Mouse (Mus musculus): ENCODE data around the gene Nsa2. TPM values are rescaled to one million over a fixed set of nuclear protein-coding genes. Genes with fewer than 3 reads are reported as not detected.

Gene Nsa2
- polyA plus RNA-seq, 1 experiment: 10.1 TPM

- TF ChIP-seq GATA1 (IDR thresholded peaks at IDR 0.05; ENCODE audit: low read length): no peak
Measured at GRCm38 (mm10) chr13:97095726-97096125, 42.0 kb downstream of the Nsa2 start.

- TF ChIP-seq GATA1 (IDR thresholded peaks at IDR 0.05; ENCODE audit: low read length): no peak
Measured at GRCm38 (mm10) chr13:97088183-97088582, 49.6 kb downstream of the Nsa2 start.

GRCm38 (mm10) chr13:97087421-97087820 is 50.3 kb downstream of the Nsa2 start:
- no peak for TF ChIP-seq GATA1 (IDR thresholded peaks at IDR 0.05; ENCODE audit: low read length)

- TF ChIP-seq GATA1 (IDR thresholded peaks at IDR 0.05; ENCODE audit: low read length): no peak
Measured at GRCm38 (mm10) chr13:97086316-97086715, 51.4 kb downstream of the Nsa2 start.

- TF ChIP-seq GATA1 (IDR thresholded peaks at IDR 0.05; ENCODE audit: low read length): no peak
Measured at GRCm38 (mm10) chr13:97082432-97082831, 55.3 kb downstream of the Nsa2 start.

- no peak for TF ChIP-seq GATA1 (IDR thresholded peaks at IDR 0.05; ENCODE audit: low read length)
Measured at GRCm38 (mm10) chr13:97080615-97081014, 57.1 kb downstream of the Nsa2 start.

- TF ChIP-seq GATA1 (IDR thresholded peaks at IDR 0.05; ENCODE audit: low read length): no peak
Measured at GRCm38 (mm10) chr13:97080201-97080600, 57.5 kb downstream of the Nsa2 start.

Other genes starting within 250 kb of the Nsa2 start
- not detected in 2 replicates for gene Gcnt4, start 213.2 kb downstream of the Nsa2 start, polyA plus RNA-seq (2012)
- not detected in 2 replicates for gene 1700029F12Rik, start 103.6 kb downstream of the Nsa2 start, polyA plus RNA-seq (2012)
- gene Fam169a, start 70.7 kb downstream of the Nsa2 start, polyA plus RNA-seq (2012): not detected in 2 replicates
- not detected in 2 replicates for gene Gm6169, start 38.7 kb downstream of the Nsa2 start, polyA plus RNA-seq (2012)
- gene Gfm2, start within 50 bp of the Nsa2 start, polyA plus RNA-seq (2012): 22.6 and 24.6 TPM in 2 replicates
- 10.9 and 11.6 TPM in 2 replicates for gene Hexb, start 60.4 kb upstream of the Nsa2 start, polyA plus RNA-seq (2012)
- not detected in 2 replicates for gene Enc1, start 103.2 kb upstream of the Nsa2 start, polyA plus RNA-seq (2012)